Mouse (Mus musculus): Measurements from ENCODE around the gene Psd4. TPM values are rescaled to one million over a fixed set of nuclear protein-coding genes. Genes with fewer than 3 reads are reported as not detected.
A peak's percentile ranks its signal among the peaks of the same experiment; 100 is the strongest.

The Psd4 gene
- 5.5 and 6.3 TPM in 2 replicates for polyA plus RNA-seq (2015; fragmentation: Nextera tagmentation; extraction: Ambion mirVana)

- 3% methylated on average over 47 of the region's 47 CpGs for WGBS
Measured at GRCm38 (mm10) chr2:24367030-24367894, at the start of gene Psd4. Gene Psd4, plus strand, starts transcription at chr2:24367580.

GRCm38 (mm10) chr2:24317919-24318598, 49.3 kb upstream of the Psd4 start:
- 82% methylated on average over 4 of the region's 4 CpGs for WGBS

More at GRCm38 (mm10) chr2:24367030-24367894, at the start of gene Psd4:
- H3K4me3 ChIP-seq (replicated peaks), result peak within 1 kb of the TSS; percentile 29
- H3K4me2 ChIP-seq (replicated peaks), result peak within 1 kb of the TSS; percentile 65
- H3K4me1 ChIP-seq (replicated peaks), result no peaks in the 10 kb centered on the region
- no peaks in the 10 kb centered on the region for H3K27me3 ChIP-seq (replicated peaks)
- peak; percentile 99 for ATAC-seq
- peak within 1 kb of the TSS; percentile 3; the same call in 1 of the 2 replicates for H3K9ac ChIP-seq
- H3K9me3 ChIP-seq, result no peaks in the 10 kb centered on the region
- no peak within 1 kb of the TSS for H3K27ac ChIP-seq
- no peaks in the 10 kb centered on the region for H3K36me3 ChIP-seq

GRCm38 (mm10) chr2:24335333-24335732, 32.0 kb upstream of the Psd4 start:
- Histone ChIP-seq H3K4me1 (replicated peaks) (no peaks in the 10 kb centered on the region), H3K9ac (no peak overlapping the region), H3K4me3 (replicated peaks) (no peak overlapping the region), H3K27me3 (replicated peaks) (no peaks in the 10 kb centered on the region), H3K27ac (no peak overlapping the region), H3K9me3 (no peaks in the 10 kb centered on the region), H3K4me2 (replicated peaks) (no peak overlapping the region), H3K36me3 (no peaks in the 10 kb centered on the region)
- WGBS, result 42% methylated on average over 3 of the region's 3 CpGs
- peak; percentile 75 for ATAC-seq

More at GRCm38 (mm10) chr2:24317919-24318598, 49.3 kb upstream of the Psd4 start:
- Histone ChIP-seq H3K4me1 (replicated peaks) (no peaks in the 10 kb centered on the region), H3K9me3 (no peaks in the 10 kb centered on the region), H3K4me2 (replicated peaks) (no peak overlapping the region), H3K36me3 (no peaks in the 10 kb centered on the region), H3K27me3 (replicated peaks) (no peaks in the 10 kb centered on the region), H3K4me3 (replicated peaks) (no peak overlapping the region), H3K9ac (no peak overlapping the region), H3K27ac (no peak overlapping the region)
- ATAC-seq, result 0 out of 2 replicates have a peak, but pooled peaks have one; percentile 28

GRCm38 (mm10) chr2:24336545-24336944, 30.8 kb upstream of the Psd4 start, which contains the start of gene Il1rn:
Gene Il1rn, plus strand, starts transcription at chr2:24336853.
- Histone ChIP-seq H3K4me3 (replicated peaks) (no peak within 1 kb of the TSS), H3K9ac (no peak within 1 kb of the TSS), H3K27me3 (replicated peaks) (no peaks in the 10 kb centered on the region), H3K36me3 (no peaks in the 10 kb centered on the region), H3K27ac (no peak within 1 kb of the TSS), H3K4me1 (replicated peaks) (no peaks in the 10 kb centered on the region), H3K4me2 (replicated peaks) (no peak within 1 kb of the TSS), H3K9me3 (no peaks in the 10 kb centered on the region)
- WGBS, result 64% methylated on average over 2 of the region's 2 CpGs
- ATAC-seq, result peak; percentile 67; the same call in 1 of the 2 replicates

GRCm38 (mm10) chr2:24341395-24341885, 25.9 kb upstream of the Psd4 start:
- Histone ChIP-seq H3K9me3 (no peaks in the 10 kb centered on the region), H3K36me3 (no peaks in the 10 kb centered on the region), H3K27me3 (replicated peaks) (no peaks in the 10 kb centered on the region), H3K4me2 (replicated peaks) (no peak overlapping the region), H3K4me1 (replicated peaks) (no peaks in the 10 kb centered on the region), H3K27ac (no peak overlapping the region), H3K9ac (no peak overlapping the region), H3K4me3 (replicated peaks) (no peak overlapping the region)
- ATAC-seq, result no peak
- 70% methylated on average over 3 of the region's 3 CpGs for WGBS

- H3K9me3 ChIP-seq, result no peaks in the 10 kb centered on the region
- H3K4me1 ChIP-seq (replicated peaks), result no peaks in the 10 kb centered on the region
- H3K4me2 ChIP-seq (replicated peaks), result no peak overlapping the region
- no peak overlapping the region for H3K27ac ChIP-seq
- H3K36me3 ChIP-seq, result no peaks in the 10 kb centered on the region
- no peak overlapping the region for H3K4me3 ChIP-seq (replicated peaks)
- H3K27me3 ChIP-seq (replicated peaks), result no peaks in the 10 kb centered on the region
- WGBS, result 45% methylated on average over 4 of the region's 4 CpGs
- no peak for ATAC-seq
- no peak overlapping the region for H3K9ac ChIP-seq
Measured at GRCm38 (mm10) chr2:24344619-24345018, 22.8 kb upstream of the Psd4 start.

- no peaks in the 10 kb centered on the region for H3K27me3 ChIP-seq (replicated peaks)
- no peak overlapping the region for H3K27ac ChIP-seq
- no peak overlapping the region for H3K4me3 ChIP-seq (replicated peaks)
- 73% methylated on average over 8 of the region's 8 CpGs for WGBS
- H3K36me3 ChIP-seq, result no peaks in the 10 kb centered on the region
- no peak for ATAC-seq
- H3K4me1 ChIP-seq (replicated peaks), result no peaks in the 10 kb centered on the region
- no peak overlapping the region for H3K4me2 ChIP-seq (replicated peaks)
- H3K9me3 ChIP-seq, result no peaks in the 10 kb centered on the region
- no peak overlapping the region for H3K9ac ChIP-seq
Measured at GRCm38 (mm10) chr2:24345056-24345455, 22.3 kb upstream of the Psd4 start.

- no peak overlapping the region for H3K4me3 ChIP-seq (replicated peaks)
- no peaks in the 10 kb centered on the region for H3K9me3 ChIP-seq
- H3K4me1 ChIP-seq (replicated peaks), result no peaks in the 10 kb centered on the region
- no peaks in the 10 kb centered on the region for H3K36me3 ChIP-seq
- WGBS, result 91% methylated on average over 1 of the region's 1 CpGs
- no peak overlapping the region for H3K4me2 ChIP-seq (replicated peaks)
- ATAC-seq, result no peak
- H3K9ac ChIP-seq, result no peak overlapping the region
- H3K27me3 ChIP-seq (replicated peaks), result no peaks in the 10 kb centered on the region
- no peak overlapping the region for H3K27ac ChIP-seq
Measured at GRCm38 (mm10) chr2:24347926-24348325, 19.5 kb upstream of the Psd4 start.

GRCm38 (mm10) chr2:24351159-24351558, 16.2 kb upstream of the Psd4 start:
- Histone ChIP-seq H3K4me1 (replicated peaks) (no peaks in the 10 kb centered on the region), H3K27me3 (replicated peaks) (no peaks in the 10 kb centered on the region), H3K36me3 (no peaks in the 10 kb centered on the region), H3K27ac (no peak overlapping the region), H3K9me3 (no peaks in the 10 kb centered on the region), H3K4me2 (replicated peaks) (no peak overlapping the region), H3K9ac (no peak overlapping the region), H3K4me3 (replicated peaks) (no peak overlapping the region)
- 70% methylated on average over 2 of the region's 2 CpGs for WGBS
- ATAC-seq, result no peak

GRCm38 (mm10) chr2:24353042-24353441, 14.3 kb upstream of the Psd4 start:
- no peak overlapping the region for H3K4me3 ChIP-seq (replicated peaks)
- H3K9me3 ChIP-seq, result no peaks in the 10 kb centered on the region
- no peak for ATAC-seq
- H3K4me1 ChIP-seq (replicated peaks), result no peaks in the 10 kb centered on the region
- no peaks in the 10 kb centered on the region for H3K36me3 ChIP-seq
- WGBS, result 89% methylated on average over 2 of the region's 2 CpGs
- H3K9ac ChIP-seq, result no peak overlapping the region
- H3K4me2 ChIP-seq (replicated peaks), result no peak overlapping the region
- no peak overlapping the region for H3K27ac ChIP-seq
- no peaks in the 10 kb centered on the region for H3K27me3 ChIP-seq (replicated peaks)

- Histone ChIP-seq H3K27me3 (replicated peaks) (no peaks in the 10 kb centered on the region), H3K36me3 (no peaks in the 10 kb centered on the region), H3K4me1 (replicated peaks) (no peaks in the 10 kb centered on the region), H3K9ac (no peak overlapping the region), H3K4me2 (replicated peaks) (no peak overlapping the region), H3K27ac (no peak overlapping the region), H3K9me3 (no peaks in the 10 kb centered on the region), H3K4me3 (replicated peaks) (no peak overlapping the region)
- no peak for ATAC-seq
- 16% methylated on average over 1 of the region's 1 CpGs for WGBS
Measured at GRCm38 (mm10) chr2:24357642-24358041, 9.7 kb upstream of the Psd4 start.

- Histone ChIP-seq H3K4me2 (replicated peaks) (no peak overlapping the region), H3K36me3 (no peaks in the 10 kb centered on the region), H3K9ac (no peak overlapping the region), H3K4me1 (replicated peaks) (no peaks in the 10 kb centered on the region), H3K27me3 (replicated peaks) (no peaks in the 10 kb centered on the region), H3K9me3 (no peaks in the 10 kb centered on the region), H3K27ac (no peak overlapping the region), H3K4me3 (replicated peaks) (no peak overlapping the region)
- WGBS, result 93% methylated on average over 1 of the region's 1 CpGs
- ATAC-seq, result no peak
Measured at GRCm38 (mm10) chr2:24359347-24359746, 8.0 kb upstream of the Psd4 start.
